In the genomic region with DNA sequence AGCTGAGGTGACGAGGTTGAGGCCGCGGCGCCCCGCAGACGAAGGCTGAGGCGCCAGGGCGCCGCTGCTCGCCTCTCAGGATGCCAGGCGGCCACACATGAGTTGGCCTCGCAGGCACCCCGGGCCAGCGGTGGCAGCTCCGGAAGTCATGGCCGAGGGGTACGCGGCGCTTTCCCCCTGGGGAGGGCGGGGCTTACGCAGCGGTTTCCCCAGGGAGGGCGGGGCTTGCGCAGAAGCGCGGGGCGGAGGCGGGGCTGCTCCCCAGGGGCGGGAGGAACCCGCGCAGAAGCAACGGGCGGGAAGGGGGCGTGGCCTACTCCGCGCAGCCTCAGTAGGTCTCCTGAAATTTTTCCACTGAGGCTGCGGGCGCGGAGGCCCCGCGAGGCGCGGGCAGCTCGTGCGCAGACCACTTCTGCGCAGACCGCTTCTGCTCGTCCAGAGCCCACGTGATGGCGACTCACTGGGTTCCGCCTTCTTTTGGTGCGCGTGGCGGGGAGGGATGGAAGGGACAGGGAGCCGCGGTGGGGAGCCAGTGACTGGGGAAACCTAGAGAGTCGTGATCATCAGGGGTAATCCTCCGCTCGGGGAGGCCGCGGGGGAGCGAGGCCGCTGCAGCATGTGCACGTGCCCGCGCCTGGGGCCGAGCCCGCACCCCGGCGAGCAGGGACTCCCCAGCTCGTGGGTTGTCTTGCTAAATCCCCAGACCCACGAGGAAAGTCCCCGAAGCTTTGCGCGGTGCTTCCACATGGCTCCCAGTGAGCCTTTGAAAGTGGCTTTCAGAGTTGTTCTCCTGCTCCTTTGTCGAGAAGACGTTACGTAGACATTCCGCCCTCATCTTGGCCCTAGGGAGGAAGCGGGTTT, we compare ENCODE assay signal across 8 mouse cellular contexts. TPM values are rescaled to one million over a fixed set of nuclear protein-coding genes. Genes with fewer than 3 reads are reported as not detected.
DNase-seq lines count a peak whose midpoint lies in the region; ATAC-seq and TF ChIP-seq lines count a peak whose summit lies in the region.

No protein-coding gene starts in this region.

- WGBS in bone marrow, adult 2 months, result under 1% methylated on average over 80 of the region's 80 CpGs
- WGBS in embryonic facial prominence, embryonic 15.5 days, result under 1% methylated on average over 78 of the region's 80 CpGs
- WGBS in kidney, embryonic 14.5 days, result 2% methylated on average over 62 of the region's 80 CpGs
- WGBS in limb, embryonic 15.5 days, result under 1% methylated on average over 70 of the region's 80 CpGs

- peak overlapping the region; percentile 99 for H3K27ac ChIP-seq in bone marrow, adult 2 months (ENCODE audit: control insufficient read depth, insufficient read depth, low read depth, low read length, poor library complexity)
- peak overlapping the region; percentile 99 for H3K27ac ChIP-seq in embryonic facial prominence, embryonic 15.5 days (replicated peaks)
- H3K27ac ChIP-seq in kidney, embryonic 14.5 days (ENCODE audit: low read depth, low read length), result peak overlapping the region; percentile 98
- peak overlapping the region; percentile 99 for H3K27ac ChIP-seq in limb, embryonic 15.5 days

- peak; percentile 86 for TF ChIP-seq POLR2A in bone marrow, adult 2 months (IDR thresholded peaks at IDR 0.05; ENCODE audit: borderline replicate concordance, control insufficient read depth, low read depth, low read length)

- H3K4me2 ChIP-seq in embryonic facial prominence, embryonic 15.5 days (replicated peaks), result peak overlapping the region; percentile 81
- peak overlapping the region; percentile 91 for H3K4me2 ChIP-seq in kidney, embryonic 14.5 days (replicated peaks; ENCODE audit: low read depth, low read length)
- H3K4me2 ChIP-seq in limb, embryonic 15.5 days, result peak overlapping the region; percentile 85

- DNase-seq in 416B (ENCODE audit: low read depth), result peak; percentile 98
- DNase-seq in heart, adult 9 months (ENCODE audit: low spot score in 2 of 2), result peak; percentile 96 to 97
- peak; percentile 95 to 98 for DNase-seq in monocyte, adult 2 months (ENCODE audit: low read depth in 1 of 2, low spot score in 2 of 2)
- DNase-seq in spleen, postnatal 36 days (ENCODE audit: low spot score in 2 of 2), result peak; percentile 98

- H3K4me1 ChIP-seq in bone marrow, adult 2 months (ENCODE audit: control insufficient read depth, insufficient read depth, low read length), result peaks cover 5% of the 10 kb centered on the region
- peaks cover 16% of the 10 kb centered on the region for H3K4me1 ChIP-seq in embryonic facial prominence, embryonic 15.5 days
- H3K4me1 ChIP-seq in kidney, embryonic 14.5 days (ENCODE audit: control insufficient read depth, insufficient read depth, low read length), result peaks cover 14% of the 10 kb centered on the region
- H3K4me1 ChIP-seq in limb, embryonic 15.5 days, result peaks cover 15% of the 10 kb centered on the region

- H3K27me3 ChIP-seq in embryonic facial prominence, embryonic 15.5 days, result no peaks in the 10 kb centered on the region
- no peaks in the 10 kb centered on the region for H3K27me3 ChIP-seq in kidney, embryonic 14.5 days (ENCODE audit: control insufficient read depth, insufficient read depth, low read length)
- no peaks in the 10 kb centered on the region for H3K27me3 ChIP-seq in limb, embryonic 15.5 days

- no peaks in the 10 kb centered on the region for H3K9me3 ChIP-seq in embryonic facial prominence, embryonic 15.5 days (replicated peaks)
- no peaks in the 10 kb centered on the region for H3K9me3 ChIP-seq in kidney, embryonic 14.5 days (ENCODE audit: control insufficient read depth, low read length)
- H3K9me3 ChIP-seq in limb, embryonic 15.5 days, result no peaks in the 10 kb centered on the region

- TF ChIP-seq CTCF in bone marrow, adult 2 months (IDR thresholded peaks at IDR 0.05; ENCODE audit: control insufficient read depth, insufficient read depth, low read length), result no peak

- H3K9ac ChIP-seq in embryonic facial prominence, embryonic 15.5 days, result peak overlapping the region; percentile 72
- peak overlapping the region; percentile 85 for H3K9ac ChIP-seq in kidney, embryonic 14.5 days (ENCODE audit: low read depth, low read length)
- peak overlapping the region; percentile 96 for H3K9ac ChIP-seq in limb, embryonic 15.5 days

- H3K36me3 ChIP-seq in embryonic facial prominence, embryonic 15.5 days, result no peaks in the 10 kb centered on the region
- H3K36me3 ChIP-seq in kidney, embryonic 14.5 days (ENCODE audit: control insufficient read depth, insufficient read depth, low read length), result no peaks in the 10 kb centered on the region
- no peaks in the 10 kb centered on the region for H3K36me3 ChIP-seq in limb, embryonic 15.5 days

- peak overlapping the region; percentile 67 for H3K4me3 ChIP-seq in bone marrow, adult 2 months (replicated peaks; ENCODE audit: control insufficient read depth, low read depth, low read length)
- peak overlapping the region; percentile 58 for H3K4me3 ChIP-seq in embryonic facial prominence, embryonic 15.5 days (replicated peaks)
- peak overlapping the region; percentile 45 for H3K4me3 ChIP-seq in kidney, embryonic 14.5 days (ENCODE audit: low read length)
- peak overlapping the region; percentile 61 for H3K4me3 ChIP-seq in limb, embryonic 15.5 days

- peak; percentile 93 for ATAC-seq in embryonic facial prominence, embryonic 15.5 days (ENCODE audit: insufficient number of reproducible peaks, low FRiP score, low TSS enrichment, low read depth)
- ATAC-seq in kidney, embryonic 14.5 days (ENCODE audit: low FRiP score, low TSS enrichment), result peak; percentile 93
- ATAC-seq in limb, embryonic 15.5 days (ENCODE audit: insufficient number of reproducible peaks, low FRiP score, low TSS enrichment, low read depth), result peak; percentile 92

RNA-seq across cellular contexts. Expression of gene Slc38a2, which starts 10.2 kb away (rescaled TPM):
- 22.5 and 51.3 TPM in 2 replicates for polyA plus RNA-seq in bone marrow, adult 2 months (2011; ENCODE audit: insufficient read depth, insufficient read length, low replicate concordance, missing spikeins)
- 101 and 107 TPM in 2 replicates for polyA plus RNA-seq in embryonic facial prominence, embryonic 15.5 days (2015; fragmentation: Nextera tagmentation; extraction: Ambion mirVana)
- polyA plus RNA-seq in kidney, embryonic 14.5 days (2014; fragmentation: Nextera tagmentation; extraction: Ambion mirVana), result 102 and 177 TPM in 2 replicates
- 116 and 117 TPM in 2 replicates for polyA plus RNA-seq in limb, embryonic 15.5 days (2015; fragmentation: Nextera tagmentation; extraction: Ambion mirVana)

Comparison
In these comparisons a context has a peak if more than half of its experiments do, and no peak if none do; other contexts are left out.
1. Peak in every context shown above with its lines: DNase-seq, ATAC-seq, H3K4me3 ChIP-seq and H3K27ac ChIP-seq.